Mouse (Mus musculus) kidney, embryonic 14.5 days (tissue): ENCODE results near the gene Bicra. TPM values are rescaled to one million over a fixed set of nuclear protein-coding genes. Genes with fewer than 3 reads are reported as not detected.

Experiments used
- ATAC-seq: fragments of 200-750 bp; cut with Nextera tagmentation; 2 replicates; pipeline ENCODE4 v1.8.0; 2017; ENCODE audit warnings: moderate number of reproducible peaks, mild to moderate bottlenecking, moderate TSS enrichment, moderate library complexity; ENCODE audit not compliant: low FRiP score, low TSS enrichment
- H3K27ac ChIP-seq: fragments of 300-500 bp; sonication (generic); 2 replicates; pipeline ENCODE4 v1.5.1; 2014; ENCODE audit warnings: low read depth, mild to moderate bottlenecking, low read length, moderate library complexity, mixed read lengths
- H3K27me3 ChIP-seq: fragments of 300-500 bp; sonication (generic); 2 replicates; pipeline ENCODE4 v1.6.1; 2014; ENCODE audit warnings: mild to moderate bottlenecking, low read length; ENCODE audit not compliant: control insufficient read depth, insufficient read depth
- H3K36me3 ChIP-seq: fragments of 300-500 bp; sonication (generic); 2 replicates; pipeline ENCODE4 v1.6.1; 2014; ENCODE audit warnings: low read length, mixed read lengths; ENCODE audit not compliant: control insufficient read depth, insufficient read depth
- H3K4me1 ChIP-seq: fragments of 300-500 bp; sonication (generic); 2 replicates; pipeline ENCODE4 v1.6.1; 2014; ENCODE audit warnings: low read length, mixed read lengths; ENCODE audit not compliant: control insufficient read depth, insufficient read depth
- H3K4me2 ChIP-seq: fragments of 300-500 bp; sonication (generic); replicated peaks from 2 replicates; pipeline ENCODE4 v1.6.1; 2014; ENCODE audit warnings: low read depth, mild to moderate bottlenecking, low read length
- H3K4me3 ChIP-seq: fragments of 300-500 bp; sonication (generic); 2 replicates; pipeline ENCODE4 v1.5.1; 2014; ENCODE audit warnings: mild to moderate bottlenecking, low read length
- H3K9ac ChIP-seq: fragments of 300-500 bp; sonication (generic); 2 replicates; pipeline ENCODE4 v1.6.1; 2014; ENCODE audit warnings: low read depth, mild to moderate bottlenecking, low read length, moderate library complexity
- H3K9me3 ChIP-seq: fragments of 300-500 bp; sonication (generic); 2 replicates; pipeline ENCODE4 v1.6.1; 2016; ENCODE audit warnings: low read length; ENCODE audit not compliant: control insufficient read depth
- WGBS: fragments of 180-500 bp; shearing (Covaris S2); extraction: QIAGEN DNeasy Blood & Tissue Kit; methylation state at CpG from one replicate; pipeline ENCODE4 v1.1.7; 2014; 5-methylcytosine and 5-hydroxymethylcytosine counted together
- polyA plus RNA-seq: library from polyadenylated mRNA; unstranded; fragments of >200 nt; fragmentation: Nextera tagmentation; extraction: Ambion mirVana; gene quantifications from 2 replicates; pipeline ENCODE4 v1.2.1, GENCODE M21; 2014

The Bicra gene
- polyA plus RNA-seq, 1 experiment from 2014 or later, result 10.0 TPM

GRCm38 (mm10) chr7:16031072-16031471 is 16.6 kb downstream of the Bicra start:
- Histone ChIP-seq H3K9me3 (no peaks in the 10 kb centered on the region), H3K27ac (no peak overlapping the region), H3K4me2 (no peak overlapping the region), H3K9ac (no peak overlapping the region), H3K36me3 (no peaks in the 10 kb centered on the region; the same call in 1 of the 2 replicates), H3K4me1 (no peaks in the 10 kb centered on the region), H3K27me3 (no peaks in the 10 kb centered on the region), H3K4me3 (no peak overlapping the region)
- ATAC-seq, result no peak
- WGBS, result 94% methylated on average over 4 of the region's 4 CpGs

GRCm38 (mm10) chr7:16028102-16028927 is 19.4 kb downstream of the Bicra start:
- Histone ChIP-seq H3K4me1 (no peaks in the 10 kb centered on the region), H3K9me3 (no peaks in the 10 kb centered on the region), H3K27ac (no peak overlapping the region), H3K36me3 (no peaks in the 10 kb centered on the region; the same call in 1 of the 2 replicates), H3K4me3 (no peak overlapping the region), H3K4me2 (no peak overlapping the region), H3K27me3 (no peaks in the 10 kb centered on the region), H3K9ac (no peak overlapping the region)
- no peak for ATAC-seq
- WGBS, result 86% methylated on average over 6 of the region's 6 CpGs

- WGBS, result 88% methylated on average over 8 of the region's 8 CpGs
- no peak for ATAC-seq
- H3K27me3 ChIP-seq, result no peaks in the 10 kb centered on the region
Measured at GRCm38 (mm10) chr7:16024603-16025222, 23.0 kb downstream of the Bicra start.

GRCm38 (mm10) chr7:16019256-16020094 is 28.2 kb downstream of the Bicra start:
- Histone ChIP-seq H3K4me2 (no peak overlapping the region), H3K4me3 (no peak overlapping the region), H3K27me3 (no peaks in the 10 kb centered on the region), H3K36me3 (no peaks in the 10 kb centered on the region), H3K9me3 (no peaks in the 10 kb centered on the region), H3K9ac (no peak overlapping the region), H3K27ac (no peak overlapping the region), H3K4me1 (no peaks in the 10 kb centered on the region)
- ATAC-seq, result no peak
- WGBS, result 79% methylated on average over 5 of the region's 5 CpGs

More at GRCm38 (mm10) chr7:16024603-16025222, 23.0 kb downstream of the Bicra start:
- Histone ChIP-seq H3K27ac (no peak overlapping the region), H3K9me3 (no peaks in the 10 kb centered on the region), H3K4me2 (no peak overlapping the region), H3K4me1 (no peaks in the 10 kb centered on the region), H3K4me3 (no peak overlapping the region), H3K36me3 (no peaks in the 10 kb centered on the region; the same call in 1 of the 2 replicates), H3K9ac (no peak overlapping the region)

- Histone ChIP-seq H3K27ac (peak overlapping the region; percentile 32; the same call in 1 of the 2 replicates), H3K36me3 (no peaks in the 10 kb centered on the region), H3K4me1 (no peaks in the 10 kb centered on the region), H3K9ac (no peak overlapping the region), H3K9me3 (no peaks in the 10 kb centered on the region), H3K4me2 (no peak overlapping the region), H3K27me3 (no peaks in the 10 kb centered on the region), H3K4me3 (no peak overlapping the region)
- ATAC-seq, result no peak
- WGBS, result 76% methylated on average over 9 of the region's 9 CpGs
Measured at GRCm38 (mm10) chr7:16018016-16018810, 29.5 kb downstream of the Bicra start.

GRCm38 (mm10) chr7:16015384-16015783 is 32.3 kb downstream of the Bicra start:
- Histone ChIP-seq H3K27ac (no peak overlapping the region), H3K9ac (no peak overlapping the region), H3K27me3 (no peaks in the 10 kb centered on the region), H3K36me3 (0 out of 2 replicates have a peak, but pooled peaks cover 7% of the 10 kb centered on the region), H3K4me3 (no peak overlapping the region), H3K9me3 (no peaks in the 10 kb centered on the region), H3K4me1 (no peaks in the 10 kb centered on the region), H3K4me2 (no peak overlapping the region)
- 84% methylated on average over 5 of the region's 5 CpGs for WGBS
- no peak for ATAC-seq

GRCm38 (mm10) chr7:16014521-16015175 is 33.1 kb downstream of the Bicra start:
- 85% methylated on average over 8 of the region's 8 CpGs for WGBS
- H3K4me2 ChIP-seq, result no peak overlapping the region
- no peak overlapping the region for H3K27ac ChIP-seq

More at GRCm38 (mm10) chr7:16014521-16015175, 33.1 kb downstream of the Bicra start:
- H3K27me3 ChIP-seq, result no peaks in the 10 kb centered on the region
- peaks cover 3% of the 10 kb centered on the region; the same call in 1 of the 2 replicates for H3K4me1 ChIP-seq
- no peak overlapping the region for H3K4me3 ChIP-seq
- ATAC-seq, result no peak
- H3K36me3 ChIP-seq, result 0 out of 2 replicates have a peak, but pooled peaks cover 7% of the 10 kb centered on the region
- no peak overlapping the region for H3K9ac ChIP-seq
- no peaks in the 10 kb centered on the region for H3K9me3 ChIP-seq
